Mouse (Mus musculus) lung, embryonic 16.5 days (tissue): ENCODE results near the gene Zfp57. TPM values are rescaled to one million over a fixed set of nuclear protein-coding genes. Genes with fewer than 3 reads are reported as not detected.
"Not testable (repeated sequence)": the region's sequence is repeated elsewhere in the genome, so short reads cannot be mapped to it uniquely, and the experiment has no call there.

ENCODE experiments used
- ATAC-seq: fragments of 200-750 bp; cut with Nextera tagmentation; 2 replicates; pipeline ENCODE4 v1.8.0; 2017; ENCODE audit warnings: low read depth, mild to moderate bottlenecking, moderate library complexity
- H3K27ac ChIP-seq: fragments of 300-500 bp; sonication (generic); 2 replicates; pipeline ENCODE4 v1.5.1; 2014; ENCODE audit warnings: mild to moderate bottlenecking, control low read depth, low read length
- H3K27me3 ChIP-seq: fragments of 300-500 bp; sonication (generic); 2 replicates; pipeline ENCODE4 v1.6.1; 2014; ENCODE audit warnings: low read depth, low read length, mixed read lengths; ENCODE audit not compliant: control insufficient read depth, insufficient read depth
- H3K36me3 ChIP-seq: fragments of 300-500 bp; sonication (generic); 2 replicates; pipeline ENCODE4 v1.6.1; 2014; ENCODE audit warnings: low read length; ENCODE audit not compliant: control insufficient read depth, insufficient read depth
- H3K4me1 ChIP-seq: fragments of 300-500 bp; sonication (generic); replicated peaks from 2 replicates; pipeline ENCODE4 v1.6.1; 2014; ENCODE audit warnings: low read length, mixed read lengths; ENCODE audit not compliant: control insufficient read depth, insufficient read depth
- H3K4me2 ChIP-seq: fragments of 300-500 bp; sonication (generic); 2 replicates; pipeline ENCODE4 v1.6.1; 2014; ENCODE audit warnings: low read depth, low read length, control low read depth
- H3K4me3 ChIP-seq: fragments of 300-500 bp; sonication (generic); 2 replicates; pipeline ENCODE4 v1.5.1; 2014; ENCODE audit warnings: mild to moderate bottlenecking, low read length, control low read depth
- H3K9ac ChIP-seq: fragments of 300-500 bp; sonication (generic); 2 replicates; pipeline ENCODE4 v1.6.1; 2014; ENCODE audit warnings: low read length, control low read depth
- H3K9me3 ChIP-seq: fragments of 300-500 bp; sonication (generic); 2 replicates; pipeline ENCODE4 v1.6.1; 2016; ENCODE audit warnings: low read length; ENCODE audit not compliant: control insufficient read depth
- WGBS: fragments of 180-500 bp; shearing (Covaris S2); extraction: QIAGEN DNeasy Blood & Tissue Kit; methylation state at CpG from one replicate; pipeline ENCODE4 v1.1.7; 2014; 5-methylcytosine and 5-hydroxymethylcytosine counted together
- polyA plus RNA-seq: library from polyadenylated mRNA; unstranded; fragments of >200 nt; fragmentation: Nextera tagmentation; extraction: Ambion mirVana; gene quantifications from 2 replicates; pipeline ENCODE4 v1.2.1, GENCODE M21; 2015

Zfp57 gene
- polyA plus RNA-seq, 1 experiment from 2014 or later = 73.4 TPM

DNA sequence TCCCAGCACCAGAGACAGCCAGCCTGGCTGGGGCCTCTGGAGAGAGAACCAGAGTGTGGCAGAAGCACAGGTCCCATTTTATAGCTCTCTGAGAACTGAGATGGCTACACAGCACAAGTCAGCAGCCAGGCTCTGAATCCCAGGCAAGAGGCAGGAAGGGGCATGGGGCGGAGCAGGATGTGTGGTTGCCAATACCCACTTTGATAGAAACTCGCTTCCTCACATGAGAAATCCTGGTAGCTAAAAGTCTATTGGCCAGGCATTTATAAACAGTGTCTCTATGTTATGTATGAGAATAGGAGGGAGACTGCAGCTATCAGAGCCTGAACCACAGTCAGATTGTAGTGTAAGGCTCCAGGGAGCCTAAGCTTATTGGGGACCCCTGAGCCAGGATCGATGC lies 28.2 kb upstream of the Zfp57 start:
- 70% methylated on average over 3 of the region's 3 CpGs for whole genome bisulfite sequencing
- no peak overlapping the region for H3K4me3 ChIP-seq
- H3K4me1 ChIP-seq = no peaks in the 10 kb centered on the region
- no peak overlapping the region for H3K27ac ChIP-seq
- no peaks in the 10 kb centered on the region for H3K9me3 ChIP-seq
- H3K36me3 ChIP-seq = no peaks in the 10 kb centered on the region
- H3K27me3 ChIP-seq = no peaks in the 10 kb centered on the region
- no peak overlapping the region for H3K4me2 ChIP-seq
- no peak for ATAC-seq
- H3K9ac ChIP-seq = no peak overlapping the region

GRCm38 (mm10) chr17:36973271-36973787 lies 27.6 kb upstream of the Zfp57 start:
- H3K36me3 ChIP-seq = no peaks in the 10 kb centered on the region
- H3K9me3 ChIP-seq = no peaks in the 10 kb centered on the region
- H3K9ac ChIP-seq = no peak overlapping the region
- H3K4me3 ChIP-seq = no peak overlapping the region
- no peak overlapping the region for H3K4me2 ChIP-seq
- ATAC-seq = no peak
- whole genome bisulfite sequencing = 66% methylated on average over 8 of the region's 8 CpGs
- H3K4me1 ChIP-seq = no peaks in the 10 kb centered on the region
- no peaks in the 10 kb centered on the region for H3K27me3 ChIP-seq
- H3K27ac ChIP-seq = no peak overlapping the region

DNA sequence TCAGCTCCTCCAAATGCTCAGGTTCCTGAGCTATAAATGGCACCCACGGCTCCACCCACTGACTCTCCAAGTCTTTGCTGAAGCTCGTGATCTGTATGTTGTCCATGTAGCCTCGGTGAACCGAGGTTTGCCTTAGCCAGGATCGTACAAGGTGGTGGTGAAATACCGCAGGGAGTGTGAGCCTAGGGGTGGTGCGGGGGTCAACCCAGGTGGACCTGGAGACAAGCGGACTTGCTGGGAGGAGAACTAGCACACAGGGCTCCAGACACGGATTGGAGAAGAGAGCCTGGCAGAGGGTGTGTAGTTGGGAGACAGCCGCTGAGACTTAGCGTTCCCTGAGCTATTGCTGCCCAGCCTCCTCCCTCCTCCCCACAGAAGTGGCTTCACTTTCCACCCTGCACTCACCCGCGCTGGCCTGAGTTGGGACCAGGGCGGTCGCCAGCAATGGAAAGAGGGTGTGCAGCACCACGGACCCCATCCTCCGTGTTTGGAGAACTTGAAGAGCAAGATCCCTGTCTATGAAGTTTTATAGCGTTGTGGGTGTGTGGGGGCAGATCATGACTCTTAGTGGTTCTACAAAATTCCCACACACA lies 19.6 kb upstream of the Zfp57 start, which contains the start of gene 2410137M14Rik:
Gene 2410137M14Rik, minus strand, starts transcription at position 17 of the 593 bp plus-strand sequence.
- peak within 1 kb of the TSS; percentile 47 for H3K4me2 ChIP-seq
- H3K36me3 ChIP-seq = no peaks in the 10 kb centered on the region
- H3K27ac ChIP-seq = peak within 1 kb of the TSS; percentile 4; the same call in 1 of the 2 replicates
- ATAC-seq = peak; percentile 23; the same call in 1 of the 2 replicates
- no peaks in the 10 kb centered on the region for H3K9me3 ChIP-seq
- 10% methylated on average over 18 of the region's 18 CpGs for WGBS
- H3K27me3 ChIP-seq = no peaks in the 10 kb centered on the region
- peak within 1 kb of the TSS; percentile 20 for H3K4me3 ChIP-seq
- peak within 1 kb of the TSS; percentile 47 for H3K9ac ChIP-seq
- peaks cover 8% of the 10 kb centered on the region for H3K4me1 ChIP-seq

DNA sequence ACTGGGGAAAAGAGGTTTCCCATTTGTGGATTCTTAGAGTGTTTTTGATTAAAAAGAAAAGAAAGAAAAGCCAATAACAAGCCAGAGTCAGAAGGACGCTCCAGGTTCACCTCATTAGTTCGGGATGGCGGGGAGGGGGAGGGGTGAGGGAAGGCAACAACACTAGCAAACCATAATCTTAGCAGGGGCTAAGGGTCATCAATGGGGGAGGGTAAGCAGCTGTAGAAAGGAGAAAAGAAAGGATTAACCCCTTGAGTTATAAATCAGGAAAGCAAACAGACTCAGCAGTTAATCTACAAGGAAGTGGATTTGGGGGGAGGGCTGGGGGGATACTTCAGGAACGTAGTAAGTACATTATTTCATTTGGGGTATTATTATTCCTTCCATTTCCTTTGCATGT lies 19.1 kb upstream of the Zfp57 start:
- ATAC-seq = no peak
- Histone ChIP-seq H3K4me2 (peak overlapping the region; percentile 47; the same call in 1 of the 2 replicates), H3K4me1 (peaks cover 8% of the 10 kb centered on the region), H3K9me3 (no peaks in the 10 kb centered on the region), H3K4me3 (peak overlapping the region; percentile 20), H3K9ac (no peak overlapping the region), H3K27ac (no peak overlapping the region; the same call in 1 of the 2 replicates), H3K27me3 (0 out of 2 replicates have a peak, but pooled peaks cover 2% of the 10 kb centered on the region), H3K36me3 (no peaks in the 10 kb centered on the region)
- 6% methylated on average over 4 of the region's 4 CpGs for WGBS

DNA sequence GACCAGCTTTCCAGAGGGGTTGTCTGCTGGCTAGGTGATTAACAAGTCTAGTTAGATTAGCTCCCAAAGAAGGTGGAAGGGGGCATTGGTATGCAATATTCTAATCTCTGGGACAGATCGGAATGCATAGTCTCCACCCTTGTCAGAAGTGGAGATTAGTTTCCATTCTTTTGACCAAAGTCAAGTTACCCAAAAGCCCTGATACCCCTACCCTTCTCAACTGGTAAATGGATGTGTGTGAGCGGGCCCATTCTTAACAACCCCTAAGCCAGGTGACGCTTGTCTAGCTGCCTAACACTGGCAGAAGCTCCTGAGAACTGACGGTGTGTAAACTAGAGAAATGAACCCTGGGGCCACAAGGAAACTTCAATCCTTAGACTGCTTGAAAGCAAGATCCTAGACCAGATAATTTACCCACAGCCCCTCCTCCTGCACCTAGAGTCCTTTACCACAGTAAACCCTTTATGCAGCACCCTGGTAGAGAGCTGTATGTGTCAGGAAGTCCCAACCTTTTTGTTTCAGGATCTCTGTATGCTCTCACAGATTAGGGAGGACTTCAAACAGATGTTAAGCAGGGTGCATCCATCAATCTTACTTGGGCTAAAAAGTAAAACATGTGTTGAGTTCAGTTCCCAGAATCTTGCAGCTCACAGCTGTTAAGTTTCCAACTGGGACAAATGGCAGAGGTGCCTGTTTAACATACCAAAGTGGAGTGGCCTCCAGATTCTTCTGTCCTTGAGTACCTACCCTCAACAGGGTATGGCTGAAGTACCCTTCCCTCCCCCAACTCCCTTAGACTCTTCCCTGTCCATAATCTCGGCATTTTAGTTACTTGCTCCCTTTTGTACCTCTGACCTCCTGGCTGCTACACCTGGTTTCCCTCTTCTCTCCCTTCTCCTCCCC lies 18.5 kb upstream of the Zfp57 start:
- Histone ChIP-seq H3K36me3 (no peaks in the 10 kb centered on the region), H3K4me2 (no peak overlapping the region), H3K27me3 (peaks cover 6% of the 10 kb centered on the region; the same call in 1 of the 2 replicates), H3K27ac (peak overlapping the region; percentile 34), H3K9ac (no peak overlapping the region), H3K9me3 (no peaks in the 10 kb centered on the region), H3K4me1 (peaks cover 8% of the 10 kb centered on the region), H3K4me3 (no peak overlapping the region)
- ATAC-seq = peak; percentile 86
- WGBS = 30% methylated on average over 5 of the region's 5 CpGs

GRCm38 (mm10) chr17:36988475-36988874 lies 12.5 kb upstream of the Zfp57 start:
- no peaks in the 10 kb centered on the region for H3K9me3 ChIP-seq
- H3K4me2 ChIP-seq = peak overlapping the region; percentile 44
- H3K36me3 ChIP-seq = no peaks in the 10 kb centered on the region
- ATAC-seq = no peak
- WGBS = 7% methylated on average over 24 of the region's 24 CpGs
- H3K9ac ChIP-seq = no peak overlapping the region
- no peak overlapping the region for H3K27ac ChIP-seq
- H3K4me3 ChIP-seq = peak overlapping the region; percentile 25
- H3K27me3 ChIP-seq = peaks cover 22% of the 10 kb centered on the region
- H3K4me1 ChIP-seq = no peaks in the 10 kb centered on the region

- H3K4me3 ChIP-seq = peak within 1 kb of the TSS; percentile 25
- no peak within 1 kb of the TSS for H3K27ac ChIP-seq
- WGBS = 26% methylated on average over 5 of the region's 5 CpGs
- no peaks in the 10 kb centered on the region for H3K9me3 ChIP-seq
- ATAC-seq = no peak
- H3K36me3 ChIP-seq = no peaks in the 10 kb centered on the region
- H3K27me3 ChIP-seq = peaks cover 22% of the 10 kb centered on the region
- H3K9ac ChIP-seq = no peak within 1 kb of the TSS
- H3K4me1 ChIP-seq = no peaks in the 10 kb centered on the region
- H3K4me2 ChIP-seq = peak within 1 kb of the TSS; percentile 44
These were observed 11.5 kb upstream of the Zfp57 start, which contains the start of gene H2-M5 for GRCm38 (mm10) chr17:36989437-36989836. Gene H2-M5 (minus strand): TSS chr17:36989537.

DNA sequence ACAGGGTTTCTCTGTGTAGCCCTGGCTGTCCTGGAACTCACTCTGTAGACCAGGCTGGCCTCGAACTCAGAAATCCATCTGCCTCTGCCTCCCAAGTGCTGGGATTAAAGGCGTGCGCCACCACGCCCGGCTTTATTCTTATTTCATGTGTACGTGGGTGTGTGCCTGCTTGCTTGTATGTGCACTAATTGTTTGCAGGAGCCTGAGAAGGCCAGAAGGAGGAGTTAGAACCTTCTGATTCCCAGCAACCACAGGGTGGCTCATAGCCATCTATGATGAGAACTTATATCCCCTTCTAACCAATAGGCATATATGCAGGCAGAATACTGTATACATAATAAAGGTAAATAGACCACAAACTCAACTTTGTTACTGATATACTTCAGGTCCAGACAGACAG lies 10.3 kb upstream of the Zfp57 start:
- H3K27ac ChIP-seq, H3K9me3 ChIP-seq, H3K4me1 ChIP-seq, H3K4me3 ChIP-seq, H3K4me2 ChIP-seq, ATAC-seq, H3K9ac ChIP-seq, H3K36me3 ChIP-seq: not testable (repeated sequence)
- H3K27me3 ChIP-seq = peaks cover 22% of the 10 kb centered on the region
- WGBS = 88% methylated on average over 6 of the region's 6 CpGs
